Mouse (Mus musculus): ENCODE data around the gene Fbxo24.

Gene Fbxo24

GRCm38 (mm10) chr5:137600619-137601364, 28.0 kb downstream of the Fbxo24 start, which contains the start of gene Mospd3:
Mospd3 (minus strand) TSS chr5:137601058.
- DNase-seq (ENCODE audit: low read depth): peak; percentile 98

- DNase-seq (ENCODE audit: low read depth): no peak
These were observed 28.6 kb downstream of the Fbxo24 start for GRCm38 (mm10) chr5:137600281-137600618.

- DNase-seq (ENCODE audit: low read depth): no peak
These were observed 29.2 kb downstream of the Fbxo24 start for GRCm38 (mm10) chr5:137599600-137599999.

GRCm38 (mm10) chr5:137598100-137598826, 30.5 kb downstream of the Fbxo24 start:
- DNase-seq (ENCODE audit: low read depth): no peak

GRCm38 (mm10) chr5:137597625-137598024, 31.2 kb downstream of the Fbxo24 start:
- no peak for DNase-seq (ENCODE audit: low read depth)

- no peak for DNase-seq (ENCODE audit: low read depth)
These were observed 32.1 kb downstream of the Fbxo24 start for GRCm38 (mm10) chr5:137596601-137597261.

GRCm38 (mm10) chr5:137595921-137596320, 32.9 kb downstream of the Fbxo24 start:
- no peak for DNase-seq (ENCODE audit: low read depth)

GRCm38 (mm10) chr5:137590507-137590906, 38.3 kb downstream of the Fbxo24 start:
- no peak for DNase-seq (ENCODE audit: low read depth)

GRCm38 (mm10) chr5:137584976-137585375, 43.8 kb downstream of the Fbxo24 start:
- DNase-seq (ENCODE audit: low read depth): peak; percentile 46

- DNase-seq (ENCODE audit: low read depth): no peak
These were observed 45.1 kb downstream of the Fbxo24 start for GRCm38 (mm10) chr5:137583670-137584169.

GRCm38 (mm10) chr5:137582702-137583101, 46.1 kb downstream of the Fbxo24 start:
- no peak for DNase-seq (ENCODE audit: low read depth)

- no peak for DNase-seq (ENCODE audit: low read depth)
These were observed 48.6 kb downstream of the Fbxo24 start for GRCm38 (mm10) chr5:137580246-137580645.

- DNase-seq (ENCODE audit: low read depth): no peak
These were observed 54.3 kb downstream of the Fbxo24 start for GRCm38 (mm10) chr5:137574470-137574901.

- DNase-seq (ENCODE audit: low read depth): peak; percentile 84
These were observed 57.9 kb downstream of the Fbxo24 start for GRCm38 (mm10) chr5:137570691-137571586.

- peak; percentile 27 for DNase-seq (ENCODE audit: low read depth)
These were observed 58.6 kb downstream of the Fbxo24 start for GRCm38 (mm10) chr5:137570181-137570580.

- peak; percentile 83 for DNase-seq (ENCODE audit: low read depth)
These were observed 59.1 kb downstream of the Fbxo24 start, which contains the start of gene Tfr2 for GRCm38 (mm10) chr5:137569665-137570064. Tfr2 (plus strand) TSS chr5:137569840.

- DNase-seq (ENCODE audit: low read depth): no peak
These were observed 59.8 kb downstream of the Fbxo24 start for GRCm38 (mm10) chr5:137569031-137569430.

- DNase-seq (ENCODE audit: low read depth): no peak
These were observed 60.5 kb downstream of the Fbxo24 start for GRCm38 (mm10) chr5:137568223-137568798.

- no peak for DNase-seq (ENCODE audit: low read depth)
These were observed 62.4 kb downstream of the Fbxo24 start for GRCm38 (mm10) chr5:137566416-137566815.

GRCm38 (mm10) chr5:137565744-137566143, 63.1 kb downstream of the Fbxo24 start:
- no peak for DNase-seq (ENCODE audit: low read depth)

- no peak for DNase-seq (ENCODE audit: low read depth)
These were observed 65.8 kb downstream of the Fbxo24 start for GRCm38 (mm10) chr5:137562965-137563364.
